Mouse (Mus musculus): ENCODE data around the gene Smco3.
"Not testable (repeated sequence)": the region's sequence is repeated elsewhere in the genome, so short reads cannot be mapped to it uniquely, and the experiment has no call there.

Smco3 gene

DNA sequence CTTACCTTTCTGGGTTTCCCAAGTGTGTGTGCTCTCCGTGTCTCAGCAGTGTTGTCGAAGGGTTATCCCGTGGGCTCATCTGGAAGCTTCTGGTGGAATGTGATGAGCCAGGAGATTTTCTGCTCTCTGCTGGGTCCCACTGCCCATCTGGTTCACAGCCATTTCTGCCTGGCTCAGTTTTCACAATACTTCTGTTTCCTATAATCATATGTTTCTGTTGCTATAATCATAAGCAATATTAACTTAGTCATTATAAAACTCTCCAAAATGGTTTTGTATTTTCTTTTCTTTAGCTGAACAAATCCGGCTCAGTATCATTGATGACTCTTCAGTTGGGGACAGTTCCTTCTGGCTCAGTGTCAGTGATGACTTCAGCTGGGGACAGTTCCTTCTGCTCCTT lies at the start of gene Smco3:
Gene Smco3 (minus strand): TSS at position 101 of the 400 bp plus-strand sequence.
- no peak for DNase-seq (ENCODE audit: low spot score)

DNA sequence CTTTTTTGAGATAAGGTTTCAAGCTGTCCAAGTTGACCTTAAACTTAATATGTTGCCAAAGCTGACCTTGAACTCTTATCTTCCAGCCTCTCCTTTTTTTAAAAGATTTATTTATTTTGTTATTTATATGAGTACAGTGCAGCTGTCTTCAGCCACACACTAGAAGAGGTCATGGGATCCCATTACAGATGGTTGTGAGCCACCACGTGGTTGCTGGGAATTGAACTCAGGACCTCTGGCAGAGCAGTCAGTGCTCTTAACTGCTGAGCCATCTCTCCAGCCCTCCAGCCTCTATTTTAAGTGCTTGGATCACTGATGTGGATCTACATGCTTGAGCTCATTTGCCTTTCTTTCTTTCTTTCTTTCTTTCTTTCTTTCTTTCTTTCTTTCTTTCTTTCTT lies 49.5 kb upstream of the Smco3 start:
- not testable (repeated sequence) for DNase-seq (ENCODE audit: low spot score)

DNA sequence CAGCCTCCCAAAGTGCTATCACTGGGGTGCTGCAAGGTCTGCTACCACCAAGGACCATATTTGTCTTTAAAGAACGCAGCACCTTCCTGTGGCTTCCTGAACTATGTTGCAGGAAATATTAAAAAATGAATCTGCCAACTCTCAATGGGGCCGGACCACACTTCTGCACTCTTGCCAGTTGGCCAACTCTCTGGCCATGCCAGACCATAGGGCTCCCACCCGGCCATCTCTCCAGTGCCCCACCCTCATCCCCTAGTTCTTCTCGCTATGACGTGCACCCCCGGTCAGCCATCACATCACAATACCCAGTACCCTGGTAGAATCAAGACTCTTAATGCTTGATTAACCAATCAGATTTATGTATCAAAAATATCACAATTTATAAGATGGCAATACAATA lies 48.7 kb upstream of the Smco3 start:
- no peak for DNase-seq (ENCODE audit: low spot score)

DNA sequence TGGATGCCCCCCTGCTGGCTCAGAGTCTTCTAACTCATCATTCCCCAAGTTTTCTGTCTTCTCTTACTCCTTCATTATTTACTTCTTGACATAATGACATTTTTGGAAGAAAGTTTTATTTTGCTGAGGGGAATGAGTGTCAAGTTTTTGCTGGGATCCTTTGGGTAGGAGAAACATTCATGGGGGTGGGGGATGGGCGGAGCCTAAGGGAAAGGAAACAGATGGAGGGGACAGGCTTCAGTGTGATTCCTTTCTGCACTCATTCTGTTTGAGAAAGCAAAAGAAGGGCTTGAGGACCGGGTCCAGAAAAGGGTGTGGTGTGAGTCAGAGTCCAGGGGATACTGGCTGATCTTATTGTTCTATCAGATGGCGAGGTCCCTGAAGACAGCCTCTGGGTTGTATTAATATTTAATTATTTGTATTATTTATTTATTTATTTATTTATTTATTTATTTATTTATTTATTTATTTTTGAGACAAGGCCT lies 48.2 kb upstream of the Smco3 start:
- no peak for DNase-seq (ENCODE audit: low spot score)

DNA sequence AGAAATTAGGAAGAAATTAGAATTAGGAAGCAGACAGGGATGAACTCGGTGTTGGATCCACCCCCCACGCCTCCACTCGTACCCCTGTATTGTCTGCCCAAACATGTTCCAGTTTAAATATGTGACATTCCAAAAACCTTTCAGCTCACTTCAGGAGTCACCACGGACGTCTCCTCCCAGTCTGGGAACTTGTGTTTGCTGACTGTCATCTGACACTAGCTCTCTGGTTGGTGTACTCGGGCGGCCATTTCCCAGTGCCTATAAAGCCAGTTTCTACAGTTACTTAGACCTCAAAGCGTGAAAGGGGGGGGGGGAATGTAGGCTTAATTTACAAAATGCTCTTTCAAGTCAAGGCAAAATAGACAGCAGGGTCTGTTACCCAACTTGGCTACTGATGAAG lies 46.4 kb upstream of the Smco3 start:
- DNase-seq (ENCODE audit: low spot score): no peak

DNA sequence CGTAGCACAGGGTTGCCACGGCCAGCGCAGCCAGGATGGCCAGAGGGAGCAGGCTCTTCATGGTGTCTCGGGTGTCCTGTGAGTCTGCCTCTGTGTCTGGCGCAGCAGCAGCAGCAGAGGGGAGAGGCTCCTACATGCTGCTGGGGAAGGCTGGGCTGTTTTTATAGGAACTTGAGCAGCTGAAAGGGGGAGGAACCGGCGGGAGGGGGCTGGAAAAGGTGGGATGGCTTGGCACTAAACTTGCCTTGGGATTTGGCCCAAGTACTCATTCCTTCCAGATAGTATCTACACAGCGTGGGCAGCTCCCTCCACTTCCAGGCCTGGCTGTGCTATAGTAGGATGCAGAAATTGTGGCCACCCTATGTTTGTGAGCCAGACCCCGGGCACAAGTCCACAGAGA lies 40.4 kb upstream of the Smco3 start, which contains the start of gene Mgp:
Gene Mgp (minus strand): TSS at position 154 of the 400 bp plus-strand sequence.
- no peak for DNase-seq (ENCODE audit: low spot score)

DNA sequence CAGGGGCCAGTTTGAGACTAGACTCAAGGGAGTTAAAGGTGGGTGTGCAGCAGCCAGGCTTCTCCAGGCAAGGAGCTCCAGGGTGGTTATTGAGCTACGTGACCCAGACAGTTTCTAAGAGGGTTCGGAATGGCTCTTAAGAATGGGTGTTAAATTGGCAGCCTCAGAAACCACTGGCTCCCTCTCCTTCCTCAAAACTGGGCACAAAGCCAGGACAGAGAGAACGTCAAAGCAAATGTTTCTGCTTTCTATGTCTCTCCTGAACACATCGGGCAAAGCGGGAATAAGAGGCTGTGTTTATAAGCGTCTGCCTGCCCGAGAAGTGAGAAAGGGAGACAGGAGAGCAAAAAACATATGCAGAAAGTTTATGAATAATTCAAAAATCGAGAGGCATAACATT lies 39.3 kb upstream of the Smco3 start:
- DNase-seq (ENCODE audit: low spot score): no peak

DNA sequence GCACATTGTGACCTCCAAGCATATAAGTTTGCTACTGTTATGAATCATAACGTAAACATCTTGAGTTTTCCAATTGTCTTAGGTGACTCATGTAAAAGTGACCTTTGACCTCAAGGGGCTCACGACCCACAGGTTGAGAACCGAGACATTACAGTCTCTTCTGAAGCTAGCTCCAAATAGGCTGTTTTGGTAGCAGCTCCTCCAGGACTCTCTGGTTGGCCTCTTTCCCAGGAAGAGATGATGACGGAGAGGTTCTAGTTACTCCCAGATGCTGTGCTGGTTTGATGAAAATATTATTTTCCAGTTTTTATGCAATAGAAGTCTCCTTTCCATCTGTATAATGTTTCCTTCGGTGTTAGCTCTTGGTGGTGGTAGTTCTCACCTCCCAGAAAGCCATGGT lies 33.7 kb upstream of the Smco3 start:
- no peak for DNase-seq (ENCODE audit: low spot score)

DNA sequence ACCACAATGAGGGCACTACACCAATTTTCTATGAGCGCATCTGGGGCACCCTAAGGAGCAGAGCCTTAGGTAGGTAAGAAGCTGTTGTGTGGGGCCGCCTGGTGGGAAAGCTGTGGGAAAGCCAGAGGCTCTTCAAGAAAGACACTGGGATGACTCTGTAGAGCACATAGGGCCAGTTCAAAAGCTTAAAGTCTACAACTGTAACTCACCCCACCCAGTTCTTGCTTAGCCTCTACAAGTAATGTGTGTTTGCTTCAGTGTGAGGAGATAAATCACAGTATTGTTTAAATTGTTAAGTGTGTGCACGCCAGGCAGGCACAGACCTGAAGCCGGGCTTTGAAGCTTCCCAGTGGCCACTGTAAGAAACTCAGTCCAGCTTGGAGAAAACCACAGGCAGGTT lies 30.9 kb upstream of the Smco3 start:
- no peak for DNase-seq (ENCODE audit: low spot score)

DNA sequence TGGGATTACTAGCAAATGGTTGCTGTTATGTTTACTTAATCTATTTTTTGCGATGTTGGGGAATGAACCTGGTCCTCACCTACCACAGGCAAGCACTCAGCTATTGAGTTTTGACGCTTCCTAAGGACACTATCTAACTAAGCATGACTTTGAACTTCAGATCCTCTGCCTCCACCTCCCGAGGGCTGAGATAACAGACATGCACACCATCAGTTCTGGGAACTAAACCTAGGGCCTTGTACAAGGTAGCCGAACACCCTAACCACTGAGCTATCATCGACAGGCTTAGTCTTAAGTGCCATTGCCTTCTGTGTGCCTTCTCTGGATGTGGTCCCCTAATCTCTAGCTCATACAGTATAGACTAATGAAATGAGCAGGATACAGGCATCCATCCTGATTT lies 30.1 kb upstream of the Smco3 start:
- DNase-seq (ENCODE audit: low spot score): no peak

DNA sequence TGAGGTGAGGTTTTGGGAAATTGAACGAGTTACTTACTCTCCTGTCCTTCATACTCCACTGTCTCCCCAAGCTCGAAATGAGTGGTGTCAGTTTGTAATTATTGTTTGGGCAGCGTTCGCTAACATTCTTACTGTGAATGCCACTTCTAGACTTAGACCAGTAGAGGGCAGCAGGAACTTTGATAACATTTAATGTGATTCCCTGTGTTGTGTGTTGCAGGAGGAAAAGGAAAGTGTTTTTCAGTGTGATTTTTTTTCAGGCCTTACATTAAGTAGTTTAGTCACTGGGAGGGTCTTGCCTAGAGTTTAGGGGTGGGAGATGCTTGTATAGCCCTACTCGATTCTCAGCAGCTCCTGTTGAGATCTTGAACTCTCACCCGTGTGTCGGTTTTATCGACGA lies 25.8 kb upstream of the Smco3 start:
- peak; percentile 45 for DNase-seq (ENCODE audit: low spot score)

DNA sequence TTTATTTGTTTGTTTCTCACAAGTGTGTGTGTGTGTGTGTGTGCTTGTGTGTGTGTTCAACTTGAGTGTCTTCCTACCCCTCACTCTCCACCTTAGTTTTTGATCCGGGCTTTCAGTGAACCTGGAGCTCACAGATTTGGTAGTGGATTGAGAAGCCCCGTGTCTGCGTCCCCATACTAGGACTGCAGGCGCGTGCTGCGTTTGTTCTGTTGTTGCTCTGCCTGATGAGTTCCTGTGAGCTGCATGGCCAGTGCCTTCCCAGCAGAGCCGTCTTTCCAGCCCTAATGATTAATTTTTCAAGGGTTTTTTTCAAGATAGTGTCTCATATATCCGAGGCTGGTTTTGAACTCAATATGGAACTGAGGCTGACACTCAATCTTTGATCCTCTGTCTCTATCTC lies 23.2 kb upstream of the Smco3 start:
- DNase-seq (ENCODE audit: low spot score): no peak

DNA sequence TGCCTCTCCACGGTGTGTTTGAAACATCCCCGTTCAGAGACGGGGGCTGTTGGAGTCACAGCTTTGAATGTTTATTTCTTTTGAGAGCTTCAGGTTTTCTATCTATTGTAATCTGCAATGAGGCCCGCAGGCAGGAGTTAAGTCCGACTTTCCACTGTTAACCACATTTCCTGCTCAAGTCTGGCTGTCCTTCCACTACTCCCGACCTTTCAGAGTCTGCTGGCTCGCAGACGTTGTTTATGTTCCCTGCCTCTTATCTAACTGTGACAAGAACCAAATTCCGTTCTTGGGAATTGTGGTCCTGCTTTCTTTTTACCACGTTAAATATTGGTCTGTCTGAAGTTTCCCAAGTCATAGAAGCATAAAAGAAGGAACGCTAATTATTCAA lies 22.6 kb upstream of the Smco3 start:
- no peak for DNase-seq (ENCODE audit: low spot score)

DNA sequence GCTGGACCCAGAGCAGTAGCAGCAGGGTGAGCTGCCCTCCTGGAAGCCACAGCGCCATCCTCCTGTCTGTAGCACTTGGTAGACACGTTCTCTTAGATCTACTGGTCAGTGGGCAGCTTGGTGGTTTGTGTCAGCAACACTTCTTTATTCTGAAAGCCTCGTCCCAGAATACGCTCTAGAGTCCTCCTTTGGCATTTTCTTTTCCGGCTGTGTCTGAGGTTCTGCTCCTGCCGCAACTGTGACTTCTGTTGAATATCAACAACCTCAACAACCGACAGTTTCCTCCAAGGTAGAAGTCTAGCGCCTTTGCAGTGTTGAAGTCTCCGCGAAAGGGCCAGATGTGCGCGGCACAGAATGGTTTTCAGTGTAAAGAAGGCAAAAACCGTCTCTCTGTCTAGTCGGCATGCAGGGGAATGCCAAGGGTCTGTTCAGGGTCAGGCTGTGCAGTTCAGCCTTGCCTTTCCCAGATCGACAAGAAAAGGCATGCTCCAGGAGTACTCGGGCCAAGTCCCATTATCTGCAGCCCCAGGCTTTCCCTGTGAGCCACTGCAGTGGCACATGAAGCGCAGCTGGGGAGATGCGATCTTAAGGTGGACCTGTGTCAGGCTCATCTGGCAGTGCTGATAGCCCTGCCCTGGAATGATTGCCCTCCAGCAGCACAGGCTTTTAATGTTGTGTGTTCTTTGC lies 22.1 kb upstream of the Smco3 start, which contains the start of gene Art4:
Gene Art4 (minus strand): TSS at position 548 of the 687 bp plus-strand sequence.
- DNase-seq (ENCODE audit: low spot score): no peak

DNA sequence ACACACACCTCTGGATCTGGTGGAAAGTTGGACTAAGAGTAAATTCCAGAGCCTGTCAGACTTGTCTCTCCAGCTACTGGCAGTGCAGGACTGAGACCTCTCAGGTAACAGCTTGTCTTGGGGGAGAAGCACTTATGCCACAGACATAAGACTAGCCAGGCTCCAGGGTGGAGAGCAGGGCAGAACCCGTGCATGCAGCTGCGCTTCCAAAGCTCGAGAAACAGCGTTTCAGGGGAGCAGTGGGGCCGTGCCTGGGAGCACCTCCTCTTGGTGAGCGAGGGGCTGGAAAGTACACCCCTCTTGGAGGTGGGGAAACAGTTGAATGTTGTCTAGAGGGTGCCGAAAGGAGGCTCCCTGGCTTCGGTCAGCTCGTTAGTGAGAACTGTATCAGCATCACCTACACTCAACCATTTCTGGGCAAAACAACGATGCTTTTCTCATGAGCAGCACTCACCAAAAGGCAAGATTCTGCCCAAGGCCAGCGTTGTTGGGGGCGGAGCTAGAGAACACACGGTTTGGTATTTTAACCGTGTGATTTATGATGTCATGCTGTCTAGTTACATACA lies 20.9 kb upstream of the Smco3 start:
- no peak for DNase-seq (ENCODE audit: low spot score)

DNA sequence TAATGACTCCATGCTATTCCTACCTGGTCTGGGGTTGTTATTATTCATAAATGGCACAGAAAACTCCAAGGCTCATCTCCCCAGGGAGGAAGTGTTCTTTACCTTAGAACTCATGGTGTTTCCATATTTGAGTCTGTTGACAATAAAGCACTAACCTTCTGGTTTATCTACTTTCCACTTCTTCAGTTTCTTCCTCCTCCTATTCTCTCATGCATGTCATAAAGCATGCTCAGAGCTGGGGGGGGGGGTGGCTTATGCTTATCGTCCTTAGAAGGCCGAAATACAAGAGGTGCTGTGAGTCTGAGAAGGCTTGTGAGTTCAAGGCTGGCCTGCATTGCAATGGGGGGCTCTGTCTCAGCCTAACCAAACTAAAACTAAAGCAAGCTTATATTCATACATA lies 19.9 kb upstream of the Smco3 start:
- no peak for DNase-seq (ENCODE audit: low spot score)

DNA sequence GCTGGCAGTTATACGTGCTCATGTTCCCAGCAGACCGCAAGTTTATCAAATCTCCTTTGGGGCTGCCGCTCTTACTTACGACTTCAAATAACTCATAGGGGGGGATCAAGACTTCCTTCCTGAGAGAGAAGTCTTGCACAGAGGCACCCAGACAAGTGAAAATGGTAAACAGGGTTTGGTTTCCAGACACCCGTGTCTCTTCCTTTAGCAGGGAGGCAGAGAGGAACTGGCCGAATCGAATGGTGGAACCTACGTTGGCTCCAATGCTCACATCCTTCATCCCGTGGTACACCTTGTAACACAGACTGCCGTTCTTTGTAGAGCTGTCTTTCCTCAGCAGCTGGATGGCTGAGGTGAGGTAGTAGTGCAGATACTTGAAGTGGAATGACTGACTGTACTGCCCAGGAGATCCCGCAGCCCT lies 19.1 kb upstream of the Smco3 start:
- no peak for DNase-seq (ENCODE audit: low spot score)

DNA sequence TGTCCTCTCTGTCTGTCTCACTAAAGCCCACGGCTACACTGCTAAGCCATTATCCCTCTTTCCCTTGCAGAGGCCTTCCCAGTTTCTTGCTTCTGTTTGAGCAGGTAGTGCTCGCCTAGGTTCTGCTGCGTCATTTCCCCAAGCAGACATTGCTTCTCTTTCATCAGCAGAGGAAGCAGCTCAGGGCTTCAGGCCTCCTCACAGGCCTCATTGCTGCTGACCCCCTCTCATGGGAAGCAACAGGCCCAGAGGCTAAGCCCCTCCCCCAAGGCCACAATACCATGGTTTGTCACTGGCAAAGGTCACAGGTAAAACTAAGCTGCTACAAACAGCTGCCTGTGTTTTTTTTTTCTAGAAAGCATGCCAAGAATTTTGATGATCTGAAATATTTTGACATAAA lies 17.5 kb upstream of the Smco3 start:
- DNase-seq (ENCODE audit: low spot score): no peak

DNA sequence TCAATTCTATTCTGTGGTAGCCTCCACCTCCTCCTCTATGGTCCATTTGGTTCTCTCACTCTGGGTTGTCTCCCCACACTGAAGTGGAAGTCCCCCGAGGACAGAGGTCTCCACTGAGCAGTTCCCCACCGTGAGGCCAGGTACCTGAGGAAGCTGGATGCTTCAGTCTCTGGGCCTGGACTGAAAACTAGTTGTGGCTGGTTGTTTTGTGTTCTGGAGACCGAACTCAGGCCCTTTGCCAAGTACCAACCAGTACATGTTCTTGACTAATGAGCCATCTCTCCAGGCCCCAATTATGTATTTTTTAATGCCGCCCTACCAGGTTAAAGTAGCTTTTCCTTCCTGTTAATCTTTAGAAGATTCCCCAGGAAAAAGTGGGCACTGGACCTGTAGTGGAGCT lies 17.1 kb upstream of the Smco3 start:
- DNase-seq (ENCODE audit: low spot score): no peak

DNA sequence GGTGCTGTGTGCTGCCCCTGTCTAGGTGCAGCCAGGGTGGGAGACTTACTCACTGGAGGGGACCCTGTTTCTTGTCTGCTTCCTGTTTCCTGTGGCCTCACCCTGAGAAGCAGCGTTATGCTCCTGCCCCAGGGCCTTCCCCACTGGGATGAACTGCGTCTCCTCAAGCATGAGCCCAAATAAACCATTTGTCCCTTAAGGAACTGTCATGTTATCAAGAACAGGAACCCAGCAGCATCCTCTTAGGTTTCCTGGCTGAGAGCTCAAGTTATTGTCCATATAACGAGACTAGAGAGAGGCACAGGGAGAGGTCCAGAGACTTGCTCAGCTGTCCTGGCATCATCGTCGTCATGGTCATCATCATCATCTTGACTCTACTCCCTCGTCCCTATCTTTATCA lies 15.0 kb upstream of the Smco3 start:
- DNase-seq (ENCODE audit: low spot score): no peak

DNA sequence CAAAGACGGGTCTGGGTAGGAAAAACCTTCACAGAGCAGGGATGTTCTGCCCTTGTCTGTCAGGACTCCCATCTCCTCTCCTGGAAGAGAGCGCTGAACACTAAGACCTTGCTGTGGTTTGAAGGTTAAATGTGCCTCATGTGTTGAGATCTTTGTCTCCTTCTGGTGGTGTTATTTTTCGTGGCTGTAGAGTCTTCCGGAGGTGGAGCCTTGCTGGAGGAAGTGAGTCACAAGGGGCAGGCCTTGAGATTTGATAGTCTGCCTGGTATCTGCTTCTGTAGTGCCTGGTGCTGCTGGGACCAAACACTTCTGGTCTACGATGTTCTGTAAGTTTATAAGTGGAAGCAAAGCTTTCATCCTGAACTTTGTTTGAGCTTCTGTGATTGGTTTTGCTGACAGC lies 13.7 kb upstream of the Smco3 start:
- no peak for DNase-seq (ENCODE audit: low spot score)

DNA sequence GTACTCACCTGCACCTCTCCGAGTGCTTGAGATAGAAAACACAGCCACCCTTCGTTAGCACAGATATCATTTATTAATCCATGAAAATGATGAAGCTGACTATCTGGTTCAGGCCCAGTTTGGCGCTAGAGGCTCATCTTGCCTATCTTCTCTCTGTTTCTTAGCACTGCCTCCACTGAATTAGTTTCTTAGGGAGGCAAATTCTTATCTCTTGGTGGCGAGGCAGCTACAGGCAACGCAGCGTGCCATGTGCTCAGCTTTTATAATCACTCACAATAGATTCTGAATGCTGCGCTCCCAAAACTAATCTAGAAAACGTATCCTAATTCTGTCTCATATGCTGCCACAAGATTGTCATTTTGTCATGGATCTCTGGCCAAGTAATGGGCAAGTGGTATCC lies 13.1 kb upstream of the Smco3 start:
- no peak for DNase-seq (ENCODE audit: low spot score)

DNA sequence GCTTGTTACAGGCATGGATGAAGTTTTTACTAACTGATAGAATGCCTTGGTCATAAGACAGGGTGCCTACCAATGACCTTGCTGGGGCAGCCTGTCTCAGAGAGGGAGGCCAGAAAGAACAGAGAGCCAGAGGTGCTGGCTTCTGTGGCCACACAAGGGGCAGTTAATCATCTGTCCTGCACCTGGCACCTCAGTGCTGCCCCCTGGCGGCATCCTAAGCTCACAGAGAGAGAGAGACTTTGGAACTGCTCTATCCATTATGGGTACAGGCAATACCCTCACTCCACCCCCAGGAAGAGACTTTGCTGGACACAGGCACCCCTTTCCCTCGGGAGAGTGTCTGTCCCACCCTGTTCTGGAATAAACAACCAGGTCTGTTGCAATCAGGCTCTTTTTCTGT lies 12.5 kb upstream of the Smco3 start:
- DNase-seq (ENCODE audit: low spot score): no peak

DNA sequence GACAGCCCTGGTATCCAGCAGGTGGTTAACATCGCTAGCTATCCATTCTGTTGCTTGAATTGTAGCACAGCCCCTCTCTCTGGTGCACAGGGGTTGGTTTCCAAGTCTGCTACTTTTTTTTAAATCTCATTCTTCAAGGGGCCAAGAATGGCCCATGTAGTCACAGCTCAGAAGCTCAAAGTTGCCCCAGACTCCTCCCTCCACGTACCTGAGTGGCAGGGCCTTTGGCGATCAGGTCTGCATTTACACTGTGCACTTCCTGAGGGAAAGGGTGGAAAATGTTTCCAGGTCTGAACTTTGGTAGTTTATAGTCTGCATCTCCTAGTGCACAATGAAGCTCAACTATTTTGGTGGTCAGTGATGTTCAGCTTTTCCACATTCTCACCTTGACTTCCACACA lies 12.0 kb upstream of the Smco3 start:
- DNase-seq (ENCODE audit: low spot score): no peak
